Mouse (Mus musculus) liver, postnatal 0 days (tissue): ENCODE results near the gene Tef. TPM values are rescaled to one million over a fixed set of nuclear protein-coding genes. Genes with fewer than 3 reads are reported as not detected.
A peak's percentile ranks its signal among the peaks of the same experiment; 100 is the strongest.

ENCODE experiments used
- ATAC-seq: fragments of 200-750 bp; cut with Nextera tagmentation; 2 replicates; pipeline ENCODE4 v1.8.0; 2017; ENCODE audit warnings: mild to moderate bottlenecking, moderate library complexity
- DNase-seq: peaks from one replicate; pipeline ENCODE4 v3.0.0-alpha.2; 2016
- H3K27ac ChIP-seq: fragments of 300-500 bp; sonication (generic); 2 replicates; pipeline ENCODE4 v1.5.1; 2014; ENCODE audit warnings: antibody characterized with exemption, moderate library complexity, mild to moderate bottlenecking, low read depth
- H3K27me3 ChIP-seq: fragments of 300-500 bp; sonication (generic); 2 replicates; pipeline ENCODE4 v1.6.1; 2014; ENCODE audit warnings: low read length, control low read depth, mixed read lengths; ENCODE audit not compliant: insufficient read depth
- H3K36me3 ChIP-seq: fragments of 300-500 bp; sonication (generic); replicated peaks from 2 replicates; pipeline ENCODE4 v1.6.1; 2014; ENCODE audit warnings: mild to moderate bottlenecking, control low read depth, low read length, moderate library complexity, mixed read lengths; ENCODE audit not compliant: insufficient read depth
- H3K4me1 ChIP-seq: fragments of 300-500 bp; sonication (generic); 2 replicates; pipeline ENCODE4 v1.6.1; 2014; ENCODE audit warnings: antibody characterized with exemption, mild to moderate bottlenecking, control low read depth; ENCODE audit not compliant: insufficient read depth
- H3K4me2 ChIP-seq: fragments of 300-500 bp; sonication (generic); 2 replicates; pipeline ENCODE4 v1.6.1; 2014; ENCODE audit warnings: low read depth, mild to moderate bottlenecking, low read length, moderate library complexity, mixed read lengths
- H3K4me3 ChIP-seq: fragments of 300-500 bp; sonication (generic); 2 replicates; pipeline ENCODE4 v1.5.1; 2014; ENCODE audit warnings: low read depth, low read length
- H3K9ac ChIP-seq: fragments of 300-500 bp; sonication (generic); replicated peaks from 2 replicates; pipeline ENCODE4 v1.6.1; 2014; ENCODE audit warnings: mild to moderate bottlenecking, moderate library complexity
- H3K9me3 ChIP-seq: fragments of 300-500 bp; sonication (generic); 2 replicates; pipeline ENCODE4 v1.6.1; 2016; ENCODE audit warnings: mild to moderate bottlenecking, control low read depth, low read length, mixed read lengths
- CTCF ChIP-seq: sonication (generic); IDR thresholded peaks from 2 replicates; pipeline ENCODE4 v1.5.1; 2016; ENCODE audit warnings: antibody characterized with exemption, low read depth
- EP300 ChIP-seq: IDR thresholded peaks from 2 replicates; pipeline ENCODE4 v1.6.1; 2016; ENCODE audit warnings: antibody characterized with exemption, low read depth, mild to moderate bottlenecking
- WGBS: fragments of 180-500 bp; shearing (Covaris S2); extraction: QIAGEN DNeasy Blood & Tissue Kit; methylation state at CpG from one replicate; pipeline ENCODE4 v1.1.7; 2014; ENCODE audit not compliant: insufficient replicate concordance; 5-methylcytosine and 5-hydroxymethylcytosine counted together
- polyA plus RNA-seq: library from polyadenylated mRNA; unstranded; fragments of >200 nt; fragmentation: Nextera tagmentation; extraction: Ambion mirVana; gene quantifications from 2 replicates; pipeline ENCODE4 v1.2.1, GENCODE M21; 2015

Gene Tef
- polyA plus RNA-seq, 1 experiment from 2014 or later, result 14.0 TPM

DNA sequence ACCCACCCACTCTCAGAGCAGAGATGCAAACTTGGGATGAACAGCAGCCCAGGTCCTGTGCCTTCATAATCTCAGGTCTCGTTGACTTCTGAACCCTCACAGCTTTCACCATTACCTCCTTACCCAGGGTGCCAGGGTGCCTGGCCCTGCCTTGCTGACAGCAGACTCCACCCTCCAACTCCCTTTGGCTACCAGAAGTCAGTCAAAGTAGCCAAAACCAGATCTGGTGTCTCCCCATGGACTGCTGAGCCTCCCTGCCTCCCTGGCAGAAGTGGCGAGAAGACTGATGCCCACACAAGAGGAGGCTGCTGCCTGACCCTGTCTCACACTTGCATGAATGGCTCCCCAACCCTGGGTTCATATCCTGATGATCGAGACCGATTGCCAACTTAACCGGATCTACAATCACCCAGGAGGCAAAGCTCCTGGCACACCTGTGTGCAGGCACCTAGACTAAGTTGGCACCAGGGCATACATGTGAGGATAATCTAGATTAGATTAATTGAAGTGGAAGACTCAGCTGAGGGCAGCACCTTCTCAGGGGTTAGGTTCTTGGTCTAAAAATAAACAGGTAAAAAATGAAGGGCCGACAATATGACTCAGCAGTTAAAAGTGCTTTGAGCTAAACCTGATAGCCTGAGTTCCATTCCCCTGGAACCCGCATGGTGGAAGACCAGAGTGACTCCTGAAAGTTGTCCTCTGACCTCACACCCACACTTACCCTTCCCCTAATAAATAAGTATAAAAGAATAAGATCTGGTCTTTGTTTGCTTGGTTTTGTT lies 26.4 kb downstream of the Tef start:
- ATAC-seq, result no peak

DNA sequence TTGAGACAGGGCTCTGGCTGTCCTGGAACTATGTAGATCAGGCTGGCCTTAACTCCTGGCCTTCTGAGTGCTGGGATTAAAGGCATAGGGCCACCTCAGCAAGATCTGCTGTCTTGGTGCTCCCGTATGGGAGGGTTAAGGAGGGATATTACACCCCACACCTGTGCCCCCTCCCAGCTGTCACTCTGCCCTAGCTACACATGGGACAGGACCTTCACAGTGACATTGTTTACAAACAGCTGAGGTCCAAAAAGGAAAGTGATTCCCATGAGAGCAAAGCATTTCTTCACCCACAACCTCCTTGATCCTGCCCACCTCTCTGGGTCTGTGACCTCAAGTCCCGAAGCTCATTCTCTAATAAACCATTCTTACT lies 27.0 kb downstream of the Tef start:
- WGBS, result 67% methylated on average over 2 of the region's 2 CpGs
- TF ChIP-seq CTCF (no peak), EP300 (no peak)

More for the DNA sequence above, 26.4 kb downstream of the Tef start:
- DNase-seq, result no peak
- H3K9ac ChIP-seq, result no peak overlapping the region
- no peak overlapping the region for H3K27ac ChIP-seq
- TF ChIP-seq EP300 (no peak), CTCF (no peak)
- peaks cover 4% of the 10 kb centered on the region; the same call in 1 of the 2 replicates for H3K4me1 ChIP-seq
- no peak overlapping the region for H3K4me2 ChIP-seq
- WGBS, result 78% methylated on average over 7 of the region's 7 CpGs
- H3K4me3 ChIP-seq, result no peak overlapping the region
- no peaks in the 10 kb centered on the region for H3K9me3 ChIP-seq
- H3K36me3 ChIP-seq, result no peaks in the 10 kb centered on the region
- H3K27me3 ChIP-seq, result no peaks in the 10 kb centered on the region

DNA sequence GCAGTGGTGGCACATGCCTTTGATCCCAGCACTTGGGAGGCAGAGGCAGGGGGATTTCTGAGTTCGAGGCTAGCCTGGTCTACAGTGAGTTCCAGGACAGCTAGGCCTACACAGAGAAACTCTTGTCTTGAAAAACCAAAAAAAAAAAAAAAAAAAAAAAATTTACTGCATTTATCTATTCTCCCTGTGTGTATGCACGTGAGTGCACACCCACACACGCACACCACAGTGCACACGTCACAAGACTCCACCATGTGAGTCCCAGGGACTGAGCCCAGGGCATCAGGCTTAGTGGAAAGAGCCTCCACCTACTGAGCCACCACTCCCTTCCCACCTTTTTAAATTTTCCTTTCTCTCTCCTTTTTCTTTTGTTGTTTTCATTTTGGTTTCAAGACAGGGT lies 28.3 kb downstream of the Tef start:
- H3K27ac ChIP-seq, result no peak overlapping the region
- TF ChIP-seq EP300, result no peak
- TF ChIP-seq CTCF, result no peak
- no peaks in the 10 kb centered on the region for H3K36me3 ChIP-seq
- ATAC-seq (no peak), DNase-seq (no peak)
- no peaks in the 10 kb centered on the region for H3K9me3 ChIP-seq
- H3K9ac ChIP-seq, result peak overlapping the region; percentile 32; the same call in 1 of the 2 replicates
- H3K4me3 ChIP-seq, result no peak overlapping the region
- no peaks in the 10 kb centered on the region for H3K27me3 ChIP-seq
- H3K4me2 ChIP-seq, result no peak overlapping the region
- H3K4me1 ChIP-seq, result peaks cover 11% of the 10 kb centered on the region
- 77% methylated on average over 4 of the region's 4 CpGs for WGBS

More for the DNA sequence above, 27.0 kb downstream of the Tef start:
- Histone ChIP-seq H3K4me2 (no peak overlapping the region), H3K36me3 (no peaks in the 10 kb centered on the region), H3K9me3 (no peaks in the 10 kb centered on the region), H3K27me3 (no peaks in the 10 kb centered on the region), H3K4me3 (no peak overlapping the region), H3K9ac (no peak overlapping the region), H3K4me1 (peaks cover 8% of the 10 kb centered on the region), H3K27ac (no peak overlapping the region)
- no peak for DNase-seq
- ATAC-seq, result no peak

DNA sequence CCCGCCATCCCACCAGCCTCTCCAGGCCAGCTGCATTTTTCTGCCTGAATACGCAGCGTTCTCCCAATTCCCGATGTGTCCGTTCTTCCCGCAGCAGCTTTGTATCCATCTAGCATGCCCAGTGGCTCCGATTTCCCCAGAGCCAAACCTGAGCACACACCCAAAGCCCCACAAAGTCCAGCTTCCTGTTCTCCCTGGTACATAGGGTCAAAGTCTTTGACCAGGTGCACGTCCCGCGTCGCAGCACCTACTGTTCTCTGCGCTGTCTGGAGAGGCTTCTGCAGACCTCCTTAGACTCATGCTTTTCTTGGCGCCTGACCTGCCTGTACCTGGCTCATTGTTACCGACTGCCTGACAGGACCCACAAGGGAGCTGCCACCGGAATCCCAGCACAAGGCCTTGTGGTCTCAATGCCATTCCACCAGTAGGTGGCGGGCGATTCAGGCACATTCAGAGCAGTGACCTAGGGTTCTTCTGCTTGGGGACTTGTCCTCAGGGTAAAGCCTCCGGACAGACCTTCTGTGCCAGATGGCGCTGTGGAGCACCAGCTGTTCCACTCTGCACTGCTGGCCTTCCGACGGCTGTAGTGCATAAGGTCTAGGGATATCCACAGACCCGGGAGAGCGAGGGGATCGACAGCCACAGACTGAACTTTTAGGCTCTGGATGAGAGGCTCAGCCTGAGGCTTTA lies 29.1 kb downstream of the Tef start:
- DNase-seq (peak; percentile 94), ATAC-seq (peak; percentile 89)
- TF ChIP-seq CTCF (peak; percentile 100), EP300 (0 out of 2 replicates have a peak, but pooled peaks have one; percentile 29)
- no peaks in the 10 kb centered on the region for H3K36me3 ChIP-seq
- WGBS, result 14% methylated on average over 24 of the region's 24 CpGs
- no peaks in the 10 kb centered on the region for H3K27me3 ChIP-seq
- peak overlapping the region; percentile 41 for H3K4me2 ChIP-seq
- peak overlapping the region; percentile 4 for H3K27ac ChIP-seq
- H3K4me3 ChIP-seq, result no peak overlapping the region
- peak overlapping the region; percentile 32 for H3K9ac ChIP-seq
- H3K4me1 ChIP-seq, result peaks cover 19% of the 10 kb centered on the region
- H3K9me3 ChIP-seq, result no peaks in the 10 kb centered on the region

DNA sequence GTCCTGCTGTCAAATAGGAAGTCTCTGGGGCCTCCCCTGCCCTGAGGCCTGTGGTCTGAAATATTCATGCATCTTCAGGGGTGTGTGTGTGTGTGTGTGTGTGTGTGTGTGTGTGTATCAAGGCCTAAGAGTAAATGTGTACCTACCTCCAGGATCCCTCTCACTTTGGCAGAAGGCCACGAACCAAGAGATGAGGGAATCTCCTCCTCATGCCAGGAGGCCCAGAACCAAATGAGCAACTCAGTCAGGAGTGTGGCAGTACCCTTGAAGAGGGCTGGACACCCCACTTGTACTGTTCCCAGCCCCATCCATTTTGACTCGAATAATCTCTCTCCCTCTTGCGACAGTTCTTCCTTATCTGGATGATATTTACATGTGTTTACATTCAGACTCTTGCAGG lies 30.0 kb downstream of the Tef start:
- Histone ChIP-seq H3K4me3 (no peak overlapping the region), H3K27ac (0 out of 2 replicates have a peak overlapping the region, but pooled peaks have one; percentile 11), H3K4me2 (no peak overlapping the region), H3K36me3 (no peaks in the 10 kb centered on the region), H3K4me1 (peaks cover 28% of the 10 kb centered on the region), H3K9ac (no peak overlapping the region), H3K27me3 (no peaks in the 10 kb centered on the region), H3K9me3 (no peaks in the 10 kb centered on the region)
- ATAC-seq, result no peak
- 39% methylated on average over 3 of the region's 3 CpGs for WGBS
- no peak for TF ChIP-seq EP300
- no peak for DNase-seq

DNA sequence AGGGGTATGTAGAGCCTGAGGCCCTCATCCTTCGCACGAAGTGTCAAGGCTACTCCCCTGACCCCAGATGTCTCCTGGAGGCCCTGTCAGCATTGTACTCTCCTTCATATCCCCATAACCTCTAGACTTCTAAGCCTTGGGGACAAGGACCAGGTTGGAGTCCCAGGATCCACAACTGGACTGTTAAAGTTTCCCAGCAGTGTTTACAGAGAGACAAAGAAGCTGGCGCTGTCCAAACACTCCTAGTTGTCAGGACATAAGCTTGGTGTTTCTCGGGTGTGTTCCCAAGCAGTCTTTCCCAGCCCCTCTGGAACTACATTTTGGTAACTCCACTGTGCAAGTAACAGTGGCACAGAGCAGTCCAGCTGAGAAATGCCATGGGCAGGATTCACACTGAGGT lies 31.3 kb downstream of the Tef start:
- Histone ChIP-seq H3K9ac (no peak overlapping the region), H3K36me3 (no peaks in the 10 kb centered on the region), H3K9me3 (no peaks in the 10 kb centered on the region), H3K4me2 (no peak overlapping the region), H3K4me1 (peaks cover 32% of the 10 kb centered on the region), H3K27ac (no peak overlapping the region), H3K4me3 (no peak overlapping the region), H3K27me3 (no peaks in the 10 kb centered on the region)
- TF ChIP-seq CTCF (no peak), EP300 (no peak)
- ATAC-seq (no peak), DNase-seq (no peak)
- WGBS, result 69% methylated on average over 4 of the region's 4 CpGs
